7 mouse cellular contexts compared by ENCODE assay signal in genomic region chr16:17148084-17148483, GRCm38 (mm10). TPM values are rescaled to one million over a fixed set of nuclear protein-coding genes. Genes with fewer than 3 reads are reported as not detected.
DNase-seq lines count a peak whose midpoint lies in the region; ATAC-seq and TF ChIP-seq lines count a peak whose summit lies in the region.

No protein-coding gene starts in this region.

- peak overlapping the region; percentile 100 for H3K4me2 ChIP-seq in lung, embryonic 15.5 days
- peak overlapping the region; percentile 98 for H3K4me2 ChIP-seq in intestine, postnatal 0 days (replicated peaks; ENCODE audit: low read depth)
- H3K4me2 ChIP-seq in midbrain, embryonic 16.5 days (ENCODE audit: low read length): peak overlapping the region; percentile 91

- H3K9me3 ChIP-seq in lung, embryonic 15.5 days: no peaks in the 10 kb centered on the region
- no peaks in the 10 kb centered on the region for H3K9me3 ChIP-seq in forebrain, embryonic 10.5 days
- H3K9me3 ChIP-seq in intestine, postnatal 0 days (ENCODE audit: control insufficient read depth): no peaks in the 10 kb centered on the region
- no peaks in the 10 kb centered on the region for H3K9me3 ChIP-seq in midbrain, embryonic 16.5 days (replicated peaks; ENCODE audit: control insufficient read depth, low read length, poor library complexity, severe bottlenecking)

- no peaks in the 10 kb centered on the region; the same call in 1 of the 2 replicates for H3K27me3 ChIP-seq in lung, embryonic 15.5 days
- peaks cover 22% of the 10 kb centered on the region for H3K27me3 ChIP-seq in forebrain, embryonic 10.5 days (ENCODE audit: poor library complexity, severe bottlenecking)
- H3K27me3 ChIP-seq in intestine, postnatal 0 days (replicated peaks; ENCODE audit: control insufficient read depth, insufficient read depth, low read length): no peaks in the 10 kb centered on the region
- H3K27me3 ChIP-seq in midbrain, embryonic 16.5 days (ENCODE audit: control insufficient read depth, insufficient read depth, low read depth, low read length): no peaks in the 10 kb centered on the region

- no peak for TF ChIP-seq CTCF in bone marrow macrophage, adult 2 months (IDR thresholded peaks at IDR 0.05; ENCODE audit: low read depth, low read length)
- TF ChIP-seq CTCF in intestine, postnatal 0 days (IDR thresholded peaks at IDR 0.05; ENCODE audit: low read depth): peak; percentile 61

- H3K4me3 ChIP-seq in lung, embryonic 15.5 days: peak overlapping the region; percentile 61
- peak overlapping the region; percentile 73 for H3K4me3 ChIP-seq in bone marrow macrophage, adult 2 months (ENCODE audit: insufficient read depth, low read length)
- peak overlapping the region; percentile 66 for H3K4me3 ChIP-seq in forebrain, embryonic 10.5 days
- H3K4me3 ChIP-seq in intestine, postnatal 0 days (ENCODE audit: low read depth, low read length): peak overlapping the region; percentile 50
- H3K4me3 ChIP-seq in midbrain, embryonic 16.5 days (ENCODE audit: low read depth, low read length): peak overlapping the region; percentile 73

- TF ChIP-seq POLR2A in bone marrow macrophage, adult 2 months (IDR thresholded peaks at IDR 0.05; ENCODE audit: borderline replicate concordance, low read depth, low read length): no peak

- DNase-seq in lung, postnatal 14 days: no peak
- peak; percentile 54 for DNase-seq in forebrain, embryonic 10.5 days (ENCODE audit: extremely low spot score, low spot score)
- DNase-seq in yolk sac, embryonic 10.5 days (ENCODE audit: low spot score): peak; percentile 50

- peaks cover 16% of the 10 kb centered on the region for H3K36me3 ChIP-seq in lung, embryonic 15.5 days
- peaks cover 24% of the 10 kb centered on the region for H3K36me3 ChIP-seq in forebrain, embryonic 10.5 days (replicated peaks)
- H3K36me3 ChIP-seq in intestine, postnatal 0 days (ENCODE audit: control insufficient read depth, insufficient read depth): peaks cover 12% of the 10 kb centered on the region
- H3K36me3 ChIP-seq in midbrain, embryonic 16.5 days (ENCODE audit: control insufficient read depth, insufficient read depth, low read length): peaks cover 7% of the 10 kb centered on the region; the same call in 1 of the 2 replicates

- peaks cover 16% of the 10 kb centered on the region for H3K4me1 ChIP-seq in lung, embryonic 15.5 days
- peaks cover 13% of the 10 kb centered on the region for H3K4me1 ChIP-seq in bone marrow macrophage, adult 2 months (ENCODE audit: control insufficient read depth, insufficient read depth, low read length)
- H3K4me1 ChIP-seq in forebrain, embryonic 10.5 days: peaks cover 28% of the 10 kb centered on the region
- H3K4me1 ChIP-seq in intestine, postnatal 0 days (replicated peaks; ENCODE audit: control insufficient read depth, insufficient read depth, low read length): peaks cover 23% of the 10 kb centered on the region
- peaks cover 13% of the 10 kb centered on the region for H3K4me1 ChIP-seq in midbrain, embryonic 16.5 days (ENCODE audit: control insufficient read depth, insufficient read depth, low read length)

- ATAC-seq in lung, embryonic 15.5 days (ENCODE audit: borderline replicate concordance, extremely low read depth, low FRiP score, low TSS enrichment): no peak
- ATAC-seq in intestine, postnatal 0 days: no peak
- peak; percentile 20 for ATAC-seq in midbrain, embryonic 16.5 days

- H3K27ac ChIP-seq in lung, embryonic 15.5 days: no peak overlapping the region
- 0 out of 2 replicates have a peak overlapping the region, but pooled peaks have one; percentile 8 for H3K27ac ChIP-seq in bone marrow macrophage, adult 2 months (ENCODE audit: insufficient read depth, low read depth, low read length)
- no peak overlapping the region for H3K27ac ChIP-seq in forebrain, embryonic 10.5 days
- H3K27ac ChIP-seq in intestine, postnatal 0 days (ENCODE audit: low read depth, low read length): 0 out of 2 replicates have a peak overlapping the region, but pooled peaks have one; percentile 10
- H3K27ac ChIP-seq in midbrain, embryonic 16.5 days (ENCODE audit: low read length): no peak overlapping the region

- H3K9ac ChIP-seq in lung, embryonic 15.5 days: no peak overlapping the region
- 0 out of 2 replicates have a peak overlapping the region, but pooled peaks have one; percentile 64 for H3K9ac ChIP-seq in intestine, postnatal 0 days (ENCODE audit: low read depth, low read length)
- peak overlapping the region; percentile 84 for H3K9ac ChIP-seq in midbrain, embryonic 16.5 days (ENCODE audit: low read depth, low read length)

- WGBS in lung, embryonic 15.5 days: 10% methylated on average over 16 of the region's 16 CpGs
- 5% methylated on average over 16 of the region's 16 CpGs for WGBS in forebrain, embryonic 10.5 days
- 14% methylated on average over 16 of the region's 16 CpGs for WGBS in intestine, postnatal 0 days
- WGBS in midbrain, embryonic 16.5 days: 9% methylated on average over 16 of the region's 16 CpGs

RNA-seq across cellular contexts. Expression of gene Ccdc116, which starts 1.1 kb away (rescaled TPM):
- 0.31 and 0.48 TPM in 2 replicates for polyA plus RNA-seq in lung, embryonic 15.5 days (2015; fragmentation: Nextera tagmentation; extraction: Ambion mirVana)
- 0.31 TPM in 1 of 2 replicates, not detected in the other for polyA plus RNA-seq in bone marrow macrophage, adult 2 months (2012; ENCODE audit: insufficient read depth, insufficient read length, missing spikeins)
- 0.32 and 0.48 TPM in 2 replicates for polyA plus RNA-seq in forebrain, embryonic 10.5 days (2016; fragmentation: Nextera tagmentation; extraction: Ambion mirVana)
- 1.7 and 2.0 TPM in 2 replicates for polyA plus RNA-seq in intestine, postnatal 0 days (2015; fragmentation: Nextera tagmentation; extraction: Ambion mirVana)
- 3.3 and 4.4 TPM in 2 replicates for polyA plus RNA-seq in midbrain, embryonic 16.5 days (2015; fragmentation: Nextera tagmentation; extraction: Ambion mirVana)

RNA-seq across cellular contexts. Expression of gene Ydjc, which starts 3.7 kb away (rescaled TPM):
- 6.4 TPM in 2 replicates for polyA plus RNA-seq in lung, embryonic 15.5 days (2015; fragmentation: Nextera tagmentation; extraction: Ambion mirVana)
- polyA plus RNA-seq in bone marrow macrophage, adult 2 months (2012; ENCODE audit: insufficient read depth, insufficient read length, missing spikeins): 2.0 and 3.5 TPM in 2 replicates
- polyA plus RNA-seq in forebrain, embryonic 10.5 days (2016; fragmentation: Nextera tagmentation; extraction: Ambion mirVana): 5.8 and 6.9 TPM in 2 replicates
- 24.6 and 28.8 TPM in 2 replicates for polyA plus RNA-seq in intestine, postnatal 0 days (2015; fragmentation: Nextera tagmentation; extraction: Ambion mirVana)
- 42.0 and 51.3 TPM in 2 replicates for polyA plus RNA-seq in midbrain, embryonic 16.5 days (2015; fragmentation: Nextera tagmentation; extraction: Ambion mirVana)

RNA-seq across cellular contexts. Expression of gene Sdf2l1, which starts 15.9 kb away (rescaled TPM):
- 105 and 112 TPM in 2 replicates for polyA plus RNA-seq in lung, embryonic 15.5 days (2015; fragmentation: Nextera tagmentation; extraction: Ambion mirVana)
- 60.9 and 75.4 TPM in 2 replicates for polyA plus RNA-seq in bone marrow macrophage, adult 2 months (2012; ENCODE audit: insufficient read depth, insufficient read length, missing spikeins)
- 110 and 118 TPM in 2 replicates for polyA plus RNA-seq in forebrain, embryonic 10.5 days (2016; fragmentation: Nextera tagmentation; extraction: Ambion mirVana)
- 67.9 and 70.3 TPM in 2 replicates for polyA plus RNA-seq in intestine, postnatal 0 days (2015; fragmentation: Nextera tagmentation; extraction: Ambion mirVana)
- 26.3 and 26.6 TPM in 2 replicates for polyA plus RNA-seq in midbrain, embryonic 16.5 days (2015; fragmentation: Nextera tagmentation; extraction: Ambion mirVana)

RNA-seq across cellular contexts. Expression of gene 2610318N02Rik, which starts 23.1 kb away (rescaled TPM):
- 31.7 and 38.4 TPM in 2 replicates for polyA plus RNA-seq in lung, embryonic 15.5 days (2015; fragmentation: Nextera tagmentation; extraction: Ambion mirVana)
- polyA plus RNA-seq in bone marrow macrophage, adult 2 months (2012; ENCODE audit: insufficient read depth, insufficient read length, missing spikeins): 3.7 and 4.4 TPM in 2 replicates
- polyA plus RNA-seq in forebrain, embryonic 10.5 days (2016; fragmentation: Nextera tagmentation; extraction: Ambion mirVana): 153 and 164 TPM in 2 replicates
- 7.1 and 7.9 TPM in 2 replicates for polyA plus RNA-seq in intestine, postnatal 0 days (2015; fragmentation: Nextera tagmentation; extraction: Ambion mirVana)
- polyA plus RNA-seq in midbrain, embryonic 16.5 days (2015; fragmentation: Nextera tagmentation; extraction: Ambion mirVana): 10.0 and 14.9 TPM in 2 replicates

RNA-seq across cellular contexts. Expression of gene Ppil2, which starts 37.0 kb away (rescaled TPM):
- 127 and 146 TPM in 2 replicates for polyA plus RNA-seq in lung, embryonic 15.5 days (2015; fragmentation: Nextera tagmentation; extraction: Ambion mirVana)
- 116 and 141 TPM in 2 replicates for polyA plus RNA-seq in bone marrow macrophage, adult 2 months (2012; ENCODE audit: insufficient read depth, insufficient read length, missing spikeins)
- 138 and 155 TPM in 2 replicates for polyA plus RNA-seq in forebrain, embryonic 10.5 days (2016; fragmentation: Nextera tagmentation; extraction: Ambion mirVana)
- 71.9 and 78.7 TPM in 2 replicates for polyA plus RNA-seq in intestine, postnatal 0 days (2015; fragmentation: Nextera tagmentation; extraction: Ambion mirVana)
- 147 and 153 TPM in 2 replicates for polyA plus RNA-seq in midbrain, embryonic 16.5 days (2015; fragmentation: Nextera tagmentation; extraction: Ambion mirVana)

Comparison
In these comparisons a context has a peak if more than half of its experiments do, and no peak if none do; other contexts are left out.
1. H3K27ac ChIP-seq: peak in bone marrow macrophage, adult 2 months (single experiment) and intestine, postnatal 0 days (single experiment); none in lung, embryonic 15.5 days (single experiment), forebrain, embryonic 10.5 days (single experiment) and midbrain, embryonic 16.5 days (single experiment).
2. Peak in every context shown above with its lines, with median percentiles within 50 percentile points of each other: H3K4me2 ChIP-seq and H3K4me3 ChIP-seq.